Mouse (Mus musculus): ENCODE measurements around the gene Chkb. TPM values are rescaled to one million over a fixed set of nuclear protein-coding genes. Genes with fewer than 3 reads are reported as not detected.

Chkb gene
- polyA plus RNA-seq (2015; fragmentation: Illumina TruSeq; extraction: RNeasy Lipid Tissue Mini Kit (QIAGEN cat#74804); ENCODE audit: insufficient read depth, low read depth, low replicate concordance): 86.9 TPM

DNA sequence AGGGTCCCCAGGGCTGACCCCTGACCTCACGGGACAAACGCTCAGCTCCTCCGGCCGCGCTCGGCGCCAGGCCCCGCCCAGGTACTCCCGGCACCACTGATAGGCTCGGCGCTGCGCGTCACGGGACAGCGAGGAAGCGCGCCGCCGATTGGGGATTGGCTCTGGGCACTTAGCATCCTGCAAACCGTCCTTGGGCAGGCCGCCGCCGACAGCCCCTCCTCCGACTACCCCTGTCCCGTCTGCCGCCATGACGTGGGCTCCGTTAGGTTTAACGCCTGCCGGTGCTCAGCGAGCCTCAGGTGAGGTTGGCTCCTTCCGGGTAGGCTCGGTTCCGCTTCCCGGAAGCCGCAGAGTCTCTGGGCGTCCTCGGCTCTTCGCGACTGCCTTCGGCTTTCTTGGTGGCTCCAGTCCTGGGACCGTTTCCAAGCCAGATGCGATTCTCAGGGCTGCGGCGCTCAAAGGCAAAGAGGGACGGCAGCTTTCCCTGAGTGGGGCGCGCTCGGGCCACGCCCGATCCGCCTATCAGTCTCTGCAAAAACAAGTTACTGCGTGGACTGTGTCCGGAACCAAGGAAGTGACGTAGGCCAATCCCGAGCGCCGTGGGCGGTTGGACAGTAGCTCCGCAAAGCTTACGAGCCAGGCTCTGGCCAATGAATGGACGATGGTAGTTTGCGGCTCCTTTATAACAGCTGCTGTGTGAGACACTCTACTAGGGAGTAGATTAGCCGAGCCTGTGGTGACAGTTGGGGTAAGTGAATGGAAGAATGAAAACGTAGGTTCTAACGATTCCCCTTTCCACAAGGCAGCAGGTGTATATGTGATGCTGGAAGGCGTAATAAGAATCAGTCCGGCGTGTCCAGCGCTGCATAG, at the start of gene Chkb, which contains the start of the genes C730034F03Rik and Gm44502:
Gene Chkb (minus strand): TSS at position 557 of the 870 bp plus-strand sequence.
Gene C730034F03Rik (plus strand): TSS at position 238 of the 870 bp plus-strand sequence.
Gene Gm44502 (minus strand): TSS at position 345 of the 870 bp plus-strand sequence.

GRCm38 (mm10) chr15:89477091-89477491, 47.4 kb upstream of the Chkb start, which contains the start of gene Arsa:
Arsa (minus strand) TSS chr15:89477425.

GRCm38 (mm10) chr15:89453865-89454478, 24.3 kb upstream of the Chkb start, which contains the start of gene Mapk8ip2:
Mapk8ip2 (plus strand) TSS chr15:89453913.

DNA sequence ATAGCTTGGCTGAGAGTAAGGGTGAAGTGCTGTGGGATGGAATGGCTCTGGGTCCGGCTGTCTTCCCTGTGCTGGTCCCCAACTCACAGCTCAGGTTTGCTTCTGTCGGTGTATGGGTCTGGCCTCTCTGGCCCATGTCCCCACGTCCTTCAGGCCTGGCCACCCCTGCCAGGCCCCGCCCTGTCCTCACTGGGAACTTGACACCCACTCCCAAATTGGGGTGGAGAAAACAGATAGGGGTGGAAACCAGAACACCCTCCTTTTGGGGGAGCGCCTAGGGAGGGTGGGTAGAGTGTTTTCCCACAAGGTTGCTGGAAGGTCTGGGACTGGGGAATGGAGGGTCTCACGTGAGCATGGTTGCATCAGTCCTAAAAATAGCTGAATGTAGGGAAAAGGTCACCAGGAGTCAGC, 4.0 kb downstream of the Chkb start, which contains the start of gene Cpt1b:
Gene Cpt1b (minus strand): TSS at position 153 of the 411 bp plus-strand sequence.

GRCm38 (mm10) chr15:89410118-89410517, 19.6 kb downstream of the Chkb start, which contains the start of gene Syce3:
Syce3 (minus strand) TSS chr15:89410503.

GRCm38 (mm10) chr15:89384617-89385016, 45.1 kb downstream of the Chkb start, which contains the start of gene Klhdc7b:
Klhdc7b (plus strand) TSS chr15:89384917.

DNA sequence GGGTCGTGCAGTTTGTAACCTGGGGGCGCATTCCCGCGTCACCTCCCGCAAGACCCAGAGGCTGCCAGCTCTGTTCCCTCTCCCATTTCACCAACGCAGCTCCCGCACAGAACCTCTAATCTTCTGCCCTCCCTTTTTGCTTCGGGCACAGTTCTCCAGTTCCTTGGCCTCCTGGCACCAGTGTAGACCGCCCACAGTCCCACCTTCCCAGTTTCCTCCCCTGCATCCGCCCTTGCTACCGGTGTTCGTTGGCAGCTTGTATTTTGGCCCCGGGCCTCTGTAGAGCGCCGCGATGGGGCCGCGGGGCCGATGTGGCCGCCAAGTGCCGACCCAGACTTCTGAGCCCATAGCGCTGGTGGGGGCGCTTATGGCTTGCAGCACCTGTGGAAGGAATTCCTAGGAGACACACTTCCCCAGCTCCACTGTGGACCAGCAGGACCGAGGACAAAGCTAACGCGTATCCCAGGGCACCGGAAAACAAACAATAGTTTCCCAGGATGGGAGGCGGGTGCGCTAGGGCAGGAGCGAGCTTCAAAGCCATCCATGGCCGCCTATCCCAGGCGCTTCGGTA, 50.8 kb downstream of the Chkb start, which contains the start of gene Odf3b:
Gene Odf3b (minus strand): TSS at position 452 of the 571 bp plus-strand sequence.

DNA sequence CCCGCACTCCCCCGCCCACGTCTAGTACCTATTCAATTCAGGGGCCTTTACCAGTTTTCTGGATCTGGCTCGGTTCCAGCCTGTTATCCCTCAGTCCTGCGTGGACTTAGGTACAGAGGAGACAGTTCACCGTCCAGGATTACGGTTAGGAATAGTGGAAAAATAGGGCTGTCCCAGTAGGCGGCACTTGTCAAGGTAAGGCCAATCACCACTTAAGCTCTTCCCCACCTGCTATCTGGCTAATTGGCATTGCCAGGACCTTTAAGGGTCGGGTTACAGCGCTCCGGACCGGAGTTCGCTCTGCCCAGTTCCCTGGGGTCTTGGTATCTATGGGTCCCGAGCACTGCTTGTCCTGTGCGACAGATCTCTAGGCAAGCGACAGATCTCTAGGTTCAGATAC, 52.8 kb downstream of the Chkb start, which contains the start of gene Tymp:
Gene Tymp (minus strand): TSS at position 83 of the 400 bp plus-strand sequence.

Other genes starting within 250 kb of the Chkb start
- gene Plxnb2, start 249.1 kb downstream of the Chkb start, polyA plus RNA-seq (2015; fragmentation: Illumina TruSeq; extraction: RNeasy Lipid Tissue Mini Kit (QIAGEN cat#74804); ENCODE audit: insufficient read depth, low read depth, low replicate concordance): 43.0 TPM
- gene Dennd6b, start 233.4 kb downstream of the Chkb start, polyA plus RNA-seq (2015; fragmentation: Illumina TruSeq; extraction: RNeasy Lipid Tissue Mini Kit (QIAGEN cat#74804); ENCODE audit: insufficient read depth, low read depth, low replicate concordance): 6.1 TPM
- gene Ppp6r2, start 218.4 kb downstream of the Chkb start, polyA plus RNA-seq (2015; fragmentation: Illumina TruSeq; extraction: RNeasy Lipid Tissue Mini Kit (QIAGEN cat#74804); ENCODE audit: insufficient read depth, low read depth, low replicate concordance): 9.9 TPM
- gene Sbf1, start 114.6 kb downstream of the Chkb start, polyA plus RNA-seq (2015; fragmentation: Illumina TruSeq; extraction: RNeasy Lipid Tissue Mini Kit (QIAGEN cat#74804); ENCODE audit: insufficient read depth, low read depth, low replicate concordance): 60.0 TPM
- 5.9 TPM for gene Adm2, start 107.2 kb downstream of the Chkb start, polyA plus RNA-seq (2015; fragmentation: Illumina TruSeq; extraction: RNeasy Lipid Tissue Mini Kit (QIAGEN cat#74804); ENCODE audit: insufficient read depth, low read depth, low replicate concordance)
- gene Miox, start 95.5 kb downstream of the Chkb start, polyA plus RNA-seq (2015; fragmentation: Illumina TruSeq; extraction: RNeasy Lipid Tissue Mini Kit (QIAGEN cat#74804); ENCODE audit: insufficient read depth, low read depth, low replicate concordance): 1.4 TPM
- gene Lmf2, start 74.2 kb downstream of the Chkb start, polyA plus RNA-seq (2015; fragmentation: Illumina TruSeq; extraction: RNeasy Lipid Tissue Mini Kit (QIAGEN cat#74804); ENCODE audit: insufficient read depth, low read depth, low replicate concordance): 18.2 TPM
- 17.1 TPM for gene Ncaph2, start 74.2 kb downstream of the Chkb start, polyA plus RNA-seq (2015; fragmentation: Illumina TruSeq; extraction: RNeasy Lipid Tissue Mini Kit (QIAGEN cat#74804); ENCODE audit: insufficient read depth, low read depth, low replicate concordance)
- gene Sco2, start 56.1 kb downstream of the Chkb start, polyA plus RNA-seq (2015; fragmentation: Illumina TruSeq; extraction: RNeasy Lipid Tissue Mini Kit (QIAGEN cat#74804); ENCODE audit: insufficient read depth, low read depth, low replicate concordance): 2.7 TPM
- not detected for gene Tymp, start 52.9 kb downstream of the Chkb start, polyA plus RNA-seq (2015; fragmentation: Illumina TruSeq; extraction: RNeasy Lipid Tissue Mini Kit (QIAGEN cat#74804); ENCODE audit: insufficient read depth, low read depth, low replicate concordance)
- 1.9 TPM for gene Odf3b, start 50.6 kb downstream of the Chkb start, polyA plus RNA-seq (2015; fragmentation: Illumina TruSeq; extraction: RNeasy Lipid Tissue Mini Kit (QIAGEN cat#74804); ENCODE audit: insufficient read depth, low read depth, low replicate concordance)
- not detected for gene Klhdc7b, start 45.0 kb downstream of the Chkb start, polyA plus RNA-seq (2015; fragmentation: Illumina TruSeq; extraction: RNeasy Lipid Tissue Mini Kit (QIAGEN cat#74804); ENCODE audit: insufficient read depth, low read depth, low replicate concordance)
- not detected for gene Syce3, start 19.4 kb downstream of the Chkb start, polyA plus RNA-seq (2015; fragmentation: Illumina TruSeq; extraction: RNeasy Lipid Tissue Mini Kit (QIAGEN cat#74804); ENCODE audit: insufficient read depth, low read depth, low replicate concordance)
- 2.1 TPM for gene Cpt1b, start 4.0 kb downstream of the Chkb start, polyA plus RNA-seq (2015; fragmentation: Illumina TruSeq; extraction: RNeasy Lipid Tissue Mini Kit (QIAGEN cat#74804); ENCODE audit: insufficient read depth, low read depth, low replicate concordance)
- not detected for gene C730034F03Rik, start 319 bp downstream of the Chkb start, polyA plus RNA-seq (2015; fragmentation: Illumina TruSeq; extraction: RNeasy Lipid Tissue Mini Kit (QIAGEN cat#74804); ENCODE audit: insufficient read depth, low read depth, low replicate concordance)
- 0.54 TPM for gene Gm44502, start 212 bp downstream of the Chkb start, polyA plus RNA-seq (2015; fragmentation: Illumina TruSeq; extraction: RNeasy Lipid Tissue Mini Kit (QIAGEN cat#74804); ENCODE audit: insufficient read depth, low read depth, low replicate concordance)
- gene Mapk8ip2, start 24.0 kb upstream of the Chkb start, polyA plus RNA-seq (2015; fragmentation: Illumina TruSeq; extraction: RNeasy Lipid Tissue Mini Kit (QIAGEN cat#74804); ENCODE audit: insufficient read depth, low read depth, low replicate concordance): 3.7 TPM
- gene Arsa, start 47.5 kb upstream of the Chkb start, polyA plus RNA-seq (2015; fragmentation: Illumina TruSeq; extraction: RNeasy Lipid Tissue Mini Kit (QIAGEN cat#74804); ENCODE audit: insufficient read depth, low read depth, low replicate concordance): 11.7 TPM
- 11.1 TPM for gene Shank3, start 69.7 kb upstream of the Chkb start, polyA plus RNA-seq (2015; fragmentation: Illumina TruSeq; extraction: RNeasy Lipid Tissue Mini Kit (QIAGEN cat#74804); ENCODE audit: insufficient read depth, low read depth, low replicate concordance)
- gene Acr, start 138.4 kb upstream of the Chkb start, polyA plus RNA-seq (2015; fragmentation: Illumina TruSeq; extraction: RNeasy Lipid Tissue Mini Kit (QIAGEN cat#74804); ENCODE audit: insufficient read depth, low read depth, low replicate concordance): not detected
- 11.6 TPM for gene Rabl2, start 162.0 kb upstream of the Chkb start, polyA plus RNA-seq (2015; fragmentation: Illumina TruSeq; extraction: RNeasy Lipid Tissue Mini Kit (QIAGEN cat#74804); ENCODE audit: insufficient read depth, low read depth, low replicate concordance)